Mouse (Mus musculus): ENCODE data around the gene Flnb. TPM values are rescaled to one million over a fixed set of nuclear protein-coding genes. Genes with fewer than 3 reads are reported as not detected.

The Flnb gene
- polyA plus RNA-seq, 1 experiment from 2014 or later, result 13.8 TPM

- 92% methylated on average over 6 of the region's 6 CpGs for WGBS
- Histone ChIP-seq H3K9me3 (replicated peaks) (no peaks in the 10 kb centered on the region), H3K4me3 (no peak overlapping the region), H3K27ac (replicated peaks) (no peak overlapping the region), H3K36me3 (peaks cover 40% of the 10 kb centered on the region), H3K27me3 (ENCODE audit: low read depth, poor library complexity, severe bottlenecking) (no peaks in the 10 kb centered on the region), H3K4me1 (no peaks in the 10 kb centered on the region)
- no peak for DNase-seq (ENCODE audit: low spot score)
Measured at GRCm38 (mm10) chr14:7880389-7880788, 62.6 kb downstream of the Flnb start.

- peaks cover 51% of the 10 kb centered on the region for H3K36me3 ChIP-seq
- 95% methylated on average over 11 of the region's 11 CpGs for WGBS
- H3K27ac ChIP-seq (replicated peaks), result no peak overlapping the region
- no peaks in the 10 kb centered on the region for H3K9me3 ChIP-seq (replicated peaks)
- H3K4me3 ChIP-seq, result no peak overlapping the region
- H3K27me3 ChIP-seq (ENCODE audit: low read depth, poor library complexity, severe bottlenecking), result no peaks in the 10 kb centered on the region
- H3K4me1 ChIP-seq, result no peaks in the 10 kb centered on the region
- DNase-seq (ENCODE audit: low spot score), result no peak
Measured at GRCm38 (mm10) chr14:7881533-7881932, 63.8 kb downstream of the Flnb start.

GRCm38 (mm10) chr14:7882050-7882449 is 64.3 kb downstream of the Flnb start:
- no peak overlapping the region for H3K4me3 ChIP-seq
- no peaks in the 10 kb centered on the region for H3K9me3 ChIP-seq (replicated peaks)
- no peak for DNase-seq (ENCODE audit: low spot score)
- WGBS, result 95% methylated on average over 8 of the region's 8 CpGs
- peaks cover 55% of the 10 kb centered on the region for H3K36me3 ChIP-seq
- H3K27me3 ChIP-seq (ENCODE audit: low read depth, poor library complexity, severe bottlenecking), result no peaks in the 10 kb centered on the region
- no peak overlapping the region for H3K27ac ChIP-seq (replicated peaks)
- H3K4me1 ChIP-seq, result peaks cover 5% of the 10 kb centered on the region

- Histone ChIP-seq H3K4me3 (no peak overlapping the region), H3K27ac (replicated peaks) (no peak overlapping the region), H3K27me3 (ENCODE audit: low read depth, poor library complexity, severe bottlenecking) (no peaks in the 10 kb centered on the region), H3K36me3 (peaks cover 64% of the 10 kb centered on the region), H3K9me3 (replicated peaks) (no peaks in the 10 kb centered on the region), H3K4me1 (peaks cover 18% of the 10 kb centered on the region)
- 100% methylated on average over 1 of the region's 1 CpGs for WGBS
- no peak for DNase-seq (ENCODE audit: low spot score)
Measured at GRCm38 (mm10) chr14:7884158-7884557, 66.4 kb downstream of the Flnb start.

- Histone ChIP-seq H3K9me3 (replicated peaks) (no peaks in the 10 kb centered on the region), H3K4me3 (no peak overlapping the region), H3K4me1 (peaks cover 22% of the 10 kb centered on the region), H3K27me3 (ENCODE audit: low read depth, poor library complexity, severe bottlenecking) (no peaks in the 10 kb centered on the region), H3K36me3 (peaks cover 64% of the 10 kb centered on the region), H3K27ac (replicated peaks) (no peak overlapping the region)
- WGBS, result 91% methylated on average over 4 of the region's 4 CpGs
- DNase-seq (ENCODE audit: low spot score), result no peak
Measured at GRCm38 (mm10) chr14:7884841-7885240, 67.1 kb downstream of the Flnb start.

- peaks cover 66% of the 10 kb centered on the region for H3K36me3 ChIP-seq
- no peak for DNase-seq (ENCODE audit: low spot score)
- WGBS, result 94% methylated on average over 9 of the region's 9 CpGs
- no peaks in the 10 kb centered on the region for H3K27me3 ChIP-seq (ENCODE audit: low read depth, poor library complexity, severe bottlenecking)
- peaks cover 22% of the 10 kb centered on the region for H3K4me1 ChIP-seq
- no peak overlapping the region for H3K4me3 ChIP-seq
- H3K9me3 ChIP-seq (replicated peaks), result no peaks in the 10 kb centered on the region
- H3K27ac ChIP-seq (replicated peaks), result no peak overlapping the region
Measured at GRCm38 (mm10) chr14:7885540-7885939, 67.8 kb downstream of the Flnb start.

- peaks cover 70% of the 10 kb centered on the region for H3K36me3 ChIP-seq
- H3K27me3 ChIP-seq (ENCODE audit: low read depth, poor library complexity, severe bottlenecking), result no peaks in the 10 kb centered on the region
- H3K4me3 ChIP-seq, result no peak overlapping the region
- no peak overlapping the region for H3K27ac ChIP-seq (replicated peaks)
- peaks cover 22% of the 10 kb centered on the region for H3K4me1 ChIP-seq
- WGBS, result 87% methylated on average over 6 of the region's 6 CpGs
- DNase-seq (ENCODE audit: low spot score), result no peak
- no peaks in the 10 kb centered on the region for H3K9me3 ChIP-seq (replicated peaks)
Measured at GRCm38 (mm10) chr14:7886008-7886407, 68.3 kb downstream of the Flnb start.

- no peak overlapping the region for H3K4me3 ChIP-seq
- DNase-seq (ENCODE audit: low spot score), result peak; percentile 22
- peak overlapping the region; percentile 33; the same call in 1 of the 2 replicates for H3K27ac ChIP-seq (replicated peaks)
- 60% methylated on average over 7 of the region's 7 CpGs for WGBS
- no peaks in the 10 kb centered on the region for H3K27me3 ChIP-seq (ENCODE audit: low read depth, poor library complexity, severe bottlenecking)
- H3K9me3 ChIP-seq (replicated peaks), result no peaks in the 10 kb centered on the region
- peaks cover 68% of the 10 kb centered on the region for H3K36me3 ChIP-seq
- H3K4me1 ChIP-seq, result peaks cover 22% of the 10 kb centered on the region
Measured at GRCm38 (mm10) chr14:7887171-7887570, 69.4 kb downstream of the Flnb start.

- 91% methylated on average over 6 of the region's 6 CpGs for WGBS
Measured at GRCm38 (mm10) chr14:7888294-7888693, 70.5 kb downstream of the Flnb start.

GRCm38 (mm10) chr14:7888811-7889651 is 71.3 kb downstream of the Flnb start:
- 76% methylated on average over 11 of the region's 11 CpGs for WGBS
- no peak for DNase-seq (ENCODE audit: low spot score)
- peaks cover 22% of the 10 kb centered on the region for H3K4me1 ChIP-seq
- H3K27me3 ChIP-seq (ENCODE audit: low read depth, poor library complexity, severe bottlenecking), result no peaks in the 10 kb centered on the region
- peaks cover 72% of the 10 kb centered on the region for H3K36me3 ChIP-seq
- H3K4me3 ChIP-seq, result no peak overlapping the region
- no peaks in the 10 kb centered on the region for H3K9me3 ChIP-seq (replicated peaks)
- peak overlapping the region; percentile 65 for H3K27ac ChIP-seq (replicated peaks)

More at GRCm38 (mm10) chr14:7888294-7888693, 70.5 kb downstream of the Flnb start:
- H3K4me1 ChIP-seq, result peaks cover 22% of the 10 kb centered on the region
- no peak for DNase-seq (ENCODE audit: low spot score)
- no peak overlapping the region for H3K27ac ChIP-seq (replicated peaks)
- H3K36me3 ChIP-seq, result peaks cover 71% of the 10 kb centered on the region
- no peak overlapping the region for H3K4me3 ChIP-seq
- no peaks in the 10 kb centered on the region for H3K27me3 ChIP-seq (ENCODE audit: low read depth, poor library complexity, severe bottlenecking)
- no peaks in the 10 kb centered on the region for H3K9me3 ChIP-seq (replicated peaks)

GRCm38 (mm10) chr14:7889834-7890233 is 72.1 kb downstream of the Flnb start:
- no peak for DNase-seq (ENCODE audit: low spot score)
- Histone ChIP-seq H3K27me3 (ENCODE audit: low read depth, poor library complexity, severe bottlenecking) (no peaks in the 10 kb centered on the region), H3K36me3 (peaks cover 72% of the 10 kb centered on the region), H3K9me3 (replicated peaks) (no peaks in the 10 kb centered on the region), H3K27ac (replicated peaks) (no peak overlapping the region), H3K4me3 (no peak overlapping the region), H3K4me1 (peaks cover 22% of the 10 kb centered on the region)
- WGBS, result 94% methylated on average over 9 of the region's 9 CpGs

GRCm38 (mm10) chr14:7891401-7891800 is 73.6 kb downstream of the Flnb start:
- Histone ChIP-seq H3K27ac (replicated peaks) (no peak overlapping the region), H3K4me1 (peaks cover 22% of the 10 kb centered on the region), H3K27me3 (ENCODE audit: low read depth, poor library complexity, severe bottlenecking) (no peaks in the 10 kb centered on the region), H3K9me3 (replicated peaks) (no peaks in the 10 kb centered on the region), H3K36me3 (peaks cover 68% of the 10 kb centered on the region), H3K4me3 (no peak overlapping the region)
- no peak for DNase-seq (ENCODE audit: low spot score)

- no peak overlapping the region for H3K4me3 ChIP-seq
- no peaks in the 10 kb centered on the region for H3K27me3 ChIP-seq (ENCODE audit: low read depth, poor library complexity, severe bottlenecking)
- H3K36me3 ChIP-seq, result peaks cover 76% of the 10 kb centered on the region
- H3K27ac ChIP-seq (replicated peaks), result no peak overlapping the region
- no peaks in the 10 kb centered on the region for H3K4me1 ChIP-seq
- no peak for DNase-seq (ENCODE audit: low spot score)
- H3K9me3 ChIP-seq (replicated peaks), result no peaks in the 10 kb centered on the region
- 93% methylated on average over 9 of the region's 9 CpGs for WGBS
Measured at GRCm38 (mm10) chr14:7896126-7896525, 78.4 kb downstream of the Flnb start.

All from midbrain, embryonic 10.5 days (tissue).